ENCODE assay signal across 23 mouse cellular contexts in the genomic region with DNA sequence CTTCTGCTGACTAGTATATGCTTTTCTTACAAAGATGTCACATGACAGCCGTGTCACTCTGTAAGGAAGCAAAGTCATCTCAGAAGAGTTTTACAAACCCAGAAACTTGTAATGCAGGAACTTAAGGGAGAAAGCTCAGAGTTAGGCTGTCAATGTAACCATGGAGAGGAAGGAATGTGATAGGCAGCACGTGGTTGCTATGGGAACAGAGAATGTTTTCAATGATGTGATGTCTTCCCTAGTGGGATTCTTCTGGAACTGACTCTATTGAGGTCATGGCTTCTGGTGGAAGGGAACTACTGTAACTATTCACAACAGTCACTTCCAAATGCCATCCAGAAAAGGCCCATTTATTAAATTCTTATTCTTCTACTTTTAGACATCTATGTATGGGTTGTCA.
DNase-seq lines count a peak whose midpoint lies in the region; ATAC-seq and TF ChIP-seq lines count a peak whose summit lies in the region.
"Had no signal": no experiment of that assay in that cellular context is flagged by ENCODE, and none has a peak within 500 bp of the region (broad histone marks: within the 10 kb centered on the region; RNA-seq: fewer than 3 reads in every experiment).

No protein-coding gene starts in this region.

- no peak overlapping the region for H3K4me2 ChIP-seq in forebrain, postnatal 0 days (ENCODE audit: low read depth)
- no peak overlapping the region for H3K4me2 ChIP-seq in forebrain, embryonic 14.5 days (ENCODE audit: low read length)
- no peak overlapping the region for H3K4me2 ChIP-seq in midbrain, embryonic 16.5 days (ENCODE audit: low read length)
- H3K4me2 ChIP-seq in midbrain, embryonic 15.5 days = no peak overlapping the region
- H3K4me2 ChIP-seq in intestine, embryonic 15.5 days (replicated peaks) = no peak overlapping the region
- H3K4me2 ChIP-seq: embryonic facial prominence, embryonic 13.5 days; heart, embryonic 13.5 days; limb, embryonic 15.5 days; liver, embryonic 15.5 days; neural tube, embryonic 13.5 days had no signal

- peak; percentile 37 for DNase-seq in forebrain, postnatal 0 days
- no peak for DNase-seq in forebrain, embryonic 14.5 days (ENCODE audit: low spot score)
- peak; percentile 17 for DNase-seq in embryo, embryonic 10.5 days (ENCODE audit: low spot score)
- DNase-seq in spleen, postnatal 36 days (ENCODE audit: low spot score in 2 of 2) = no peak
- DNase-seq: adrenal gland, postnatal 10 days; cerebellum, adult 18-20 months; cerebellum, postnatal 25 days; heart, postnatal 4 days; kidney, adult 2 months; kidney, postnatal 10 days; right cerebral cortex, postnatal 14 days; spleen, adult 18-20 months had no signal

- ATAC-seq in forebrain, postnatal 0 days = peak; percentile 86
- ATAC-seq in forebrain, embryonic 14.5 days = no peak
- 0 out of 2 replicates have a peak, but pooled peaks have one; percentile 67 for ATAC-seq in midbrain, embryonic 16.5 days
- no peak; the same call in 1 of the 2 replicates for ATAC-seq in midbrain, embryonic 15.5 days (replicated peaks)
- no peak for ATAC-seq in intestine, embryonic 15.5 days
- ATAC-seq: activated CD4-positive, CD25-positive, alpha-beta regulatory T cell, adult 4 months had no signal

- no peaks in the 10 kb centered on the region for H3K9me3 ChIP-seq in forebrain, postnatal 0 days (ENCODE audit: low read length)
- H3K9me3 ChIP-seq in forebrain, embryonic 14.5 days (replicated peaks; ENCODE audit: control insufficient read depth, low read length) = no peaks in the 10 kb centered on the region
- no peaks in the 10 kb centered on the region for H3K9me3 ChIP-seq in midbrain, embryonic 16.5 days (replicated peaks; ENCODE audit: control insufficient read depth, low read length, poor library complexity, severe bottlenecking)
- H3K9me3 ChIP-seq in midbrain, embryonic 15.5 days = no peaks in the 10 kb centered on the region
- no peaks in the 10 kb centered on the region for H3K9me3 ChIP-seq in intestine, embryonic 15.5 days
- H3K9me3 ChIP-seq: embryonic facial prominence, embryonic 13.5 days; heart, embryonic 13.5 days; limb, embryonic 15.5 days; liver, embryonic 15.5 days; neural tube, embryonic 13.5 days had no signal

- no peak overlapping the region for H3K27ac ChIP-seq in forebrain, postnatal 0 days (ENCODE audit: low read depth, low read length)
- no peak overlapping the region for H3K27ac ChIP-seq in forebrain, embryonic 14.5 days (ENCODE audit: low read depth, low read length)
- H3K27ac ChIP-seq in midbrain, embryonic 16.5 days (ENCODE audit: low read length) = no peak overlapping the region
- H3K27ac ChIP-seq in midbrain, embryonic 15.5 days = no peak overlapping the region
- H3K27ac ChIP-seq in intestine, embryonic 15.5 days = no peak overlapping the region
- H3K27ac ChIP-seq: embryonic facial prominence, embryonic 13.5 days; heart, embryonic 13.5 days; limb, embryonic 15.5 days; liver, embryonic 15.5 days; macrophage; neural tube, embryonic 13.5 days had no signal

- H3K4me3 ChIP-seq in forebrain, postnatal 0 days (ENCODE audit: low read depth, low read length) = no peak overlapping the region
- H3K4me3 ChIP-seq in forebrain, embryonic 14.5 days (ENCODE audit: low read depth, low read length) = no peak overlapping the region
- no peak overlapping the region for H3K4me3 ChIP-seq in midbrain, embryonic 16.5 days (ENCODE audit: low read depth, low read length)
- H3K4me3 ChIP-seq in midbrain, embryonic 15.5 days = no peak overlapping the region
- H3K4me3 ChIP-seq in intestine, embryonic 15.5 days (replicated peaks) = no peak overlapping the region
- H3K4me3 ChIP-seq: embryonic facial prominence, embryonic 13.5 days; heart, embryonic 13.5 days; limb, embryonic 15.5 days; liver, embryonic 15.5 days; neural tube, embryonic 13.5 days had no signal

- no peak for TF ChIP-seq CTCF in forebrain, postnatal 0 days (IDR thresholded peaks at IDR 0.05; ENCODE audit: low read depth)

- H3K27me3 ChIP-seq in forebrain, postnatal 0 days (ENCODE audit: insufficient read depth, low read length) = no peaks in the 10 kb centered on the region
- no peaks in the 10 kb centered on the region for H3K27me3 ChIP-seq in forebrain, embryonic 14.5 days (replicated peaks; ENCODE audit: control insufficient read depth, insufficient read depth, low read length)
- H3K27me3 ChIP-seq in midbrain, embryonic 16.5 days (ENCODE audit: control insufficient read depth, insufficient read depth, low read depth, low read length) = no peaks in the 10 kb centered on the region
- H3K27me3 ChIP-seq in midbrain, embryonic 15.5 days (replicated peaks) = no peaks in the 10 kb centered on the region
- H3K27me3 ChIP-seq in intestine, embryonic 15.5 days (replicated peaks) = no peaks in the 10 kb centered on the region
- H3K27me3 ChIP-seq: CH12.LX; embryonic facial prominence, embryonic 13.5 days; heart, embryonic 13.5 days; limb, embryonic 15.5 days; liver, embryonic 15.5 days; neural tube, embryonic 13.5 days had no signal

- no peak overlapping the region for H3K9ac ChIP-seq in forebrain, postnatal 0 days
- H3K9ac ChIP-seq in forebrain, embryonic 14.5 days (ENCODE audit: low read length) = no peak overlapping the region
- H3K9ac ChIP-seq in midbrain, embryonic 16.5 days (ENCODE audit: low read depth, low read length) = no peak overlapping the region
- no peak overlapping the region for H3K9ac ChIP-seq in midbrain, embryonic 15.5 days
- H3K9ac ChIP-seq in intestine, embryonic 15.5 days = no peak overlapping the region
- H3K9ac ChIP-seq: embryonic facial prominence, embryonic 13.5 days; heart, embryonic 13.5 days; limb, embryonic 15.5 days; liver, embryonic 15.5 days; neural tube, embryonic 13.5 days had no signal

- H3K36me3 ChIP-seq in forebrain, postnatal 0 days (ENCODE audit: insufficient read depth) = no peaks in the 10 kb centered on the region
- H3K36me3 ChIP-seq in forebrain, embryonic 14.5 days (ENCODE audit: control insufficient read depth, insufficient read depth, low read length) = no peaks in the 10 kb centered on the region
- H3K36me3 ChIP-seq in midbrain, embryonic 16.5 days (ENCODE audit: control insufficient read depth, insufficient read depth, low read length) = no peaks in the 10 kb centered on the region
- no peaks in the 10 kb centered on the region for H3K36me3 ChIP-seq in midbrain, embryonic 15.5 days (replicated peaks)
- no peaks in the 10 kb centered on the region for H3K36me3 ChIP-seq in intestine, embryonic 15.5 days
- H3K36me3 ChIP-seq: embryonic facial prominence, embryonic 13.5 days; heart, embryonic 13.5 days; limb, embryonic 15.5 days; liver, embryonic 15.5 days; neural tube, embryonic 13.5 days had no signal

- H3K4me1 ChIP-seq in forebrain, postnatal 0 days (ENCODE audit: insufficient read depth) = no peaks in the 10 kb centered on the region
- H3K4me1 ChIP-seq in forebrain, embryonic 14.5 days (ENCODE audit: control insufficient read depth, insufficient read depth, low read length) = no peaks in the 10 kb centered on the region
- no peaks in the 10 kb centered on the region for H3K4me1 ChIP-seq in midbrain, embryonic 16.5 days (ENCODE audit: control insufficient read depth, insufficient read depth, low read length)
- no peaks in the 10 kb centered on the region for H3K4me1 ChIP-seq in midbrain, embryonic 15.5 days
- H3K4me1 ChIP-seq in intestine, embryonic 15.5 days (replicated peaks) = no peaks in the 10 kb centered on the region
- H3K4me1 ChIP-seq: embryonic facial prominence, embryonic 13.5 days; heart, embryonic 13.5 days; limb, embryonic 15.5 days; liver, embryonic 15.5 days; neural tube, embryonic 13.5 days had no signal

- WGBS in forebrain, postnatal 0 days = 55% methylated on average over 2 of the region's 2 CpGs
- 63% methylated on average over 2 of the region's 2 CpGs for WGBS in forebrain, embryonic 14.5 days
- 57% methylated on average over 2 of the region's 2 CpGs for WGBS in midbrain, embryonic 16.5 days
- WGBS in midbrain, embryonic 15.5 days = 59% methylated on average over 2 of the region's 2 CpGs
- WGBS in intestine, embryonic 15.5 days = 43% methylated on average over 2 of the region's 2 CpGs

Comparison
In these comparisons a context has a peak if more than half of its experiments do, and no peak if none do; other contexts are left out.
1. ATAC-seq: peak in forebrain, postnatal 0 days (single experiment) and midbrain, embryonic 16.5 days (single experiment); none in forebrain, embryonic 14.5 days (single experiment), midbrain, embryonic 15.5 days (single experiment) and intestine, embryonic 15.5 days (single experiment).
2. DNase-seq: peak in forebrain, postnatal 0 days (single experiment) and embryo, embryonic 10.5 days (single experiment); none in forebrain, embryonic 14.5 days (single experiment) and spleen, postnatal 36 days (0 of 2).